Mouse (Mus musculus) neural tube, embryonic 15.5 days (tissue): ENCODE measurements around the gene Scn2b. TPM values are rescaled to one million over a fixed set of nuclear protein-coding genes. Genes with fewer than 3 reads are reported as not detected.

Experiments used
- ATAC-seq: fragments of 200-750 bp; cut with Nextera tagmentation; 2 replicates; pipeline ENCODE4 v1.8.0; 2017; ENCODE audit warnings: mild to moderate bottlenecking, moderate TSS enrichment, moderate library complexity; ENCODE audit not compliant: low FRiP score
- H3K27ac ChIP-seq: fragments of 300-500 bp; sonication (generic); replicated peaks from 2 replicates; pipeline ENCODE4 v1.5.1; 2015; ENCODE audit warnings: mild to moderate bottlenecking, inconsistent platforms
- H3K27me3 ChIP-seq: fragments of 300-500 bp; sonication (generic); replicated peaks from 2 replicates; pipeline ENCODE4 v1.6.1; 2015; ENCODE audit warnings: inconsistent platforms
- H3K36me3 ChIP-seq: fragments of 300-500 bp; sonication (generic); 2 replicates; pipeline ENCODE4 v1.6.1; 2015; ENCODE audit warnings: inconsistent platforms
- H3K4me1 ChIP-seq: fragments of 300-500 bp; sonication (generic); 2 replicates; pipeline ENCODE4 v1.6.1; 2015; ENCODE audit warnings: inconsistent platforms
- H3K4me2 ChIP-seq: fragments of 300-500 bp; sonication (generic); 2 replicates; pipeline ENCODE4 v1.6.1; 2015; ENCODE audit warnings: inconsistent platforms, mild to moderate bottlenecking, moderate library complexity
- H3K4me3 ChIP-seq: fragments of 300-500 bp; sonication (generic); replicated peaks from 2 replicates; pipeline ENCODE4 v1.5.1; 2015; ENCODE audit warnings: mild to moderate bottlenecking, inconsistent platforms
- H3K9ac ChIP-seq: fragments of 300-500 bp; sonication (generic); replicated peaks from 2 replicates; pipeline ENCODE4 v1.6.1; 2015; ENCODE audit warnings: mild to moderate bottlenecking, inconsistent platforms
- H3K9me3 ChIP-seq: fragments of 300-500 bp; sonication (generic); replicated peaks from 2 replicates; pipeline ENCODE4 v1.6.1; 2016; ENCODE audit warnings: inconsistent platforms
- WGBS: fragments of 180-500 bp; shearing (Covaris S2); methylation state at CpG from one replicate; pipeline ENCODE4 v1.1.7; 2015; ENCODE audit warnings: mixed read lengths; 5-methylcytosine and 5-hydroxymethylcytosine counted together
- polyA plus RNA-seq: library from polyadenylated mRNA; unstranded; fragments of >200 nt; fragmentation: Nextera tagmentation; extraction: Ambion mirVana; gene quantifications from 2 replicates; pipeline ENCODE4 v1.2.1, GENCODE M21; 2015

Gene Scn2b
- polyA plus RNA-seq, 1 experiment from 2014 or later: 11.9 TPM

- peaks cover 45% of the 10 kb centered on the region for H3K4me1 ChIP-seq
- no peak for ATAC-seq
- no peaks in the 10 kb centered on the region for H3K9me3 ChIP-seq
- no peak overlapping the region for H3K27ac ChIP-seq
- peaks cover 9% of the 10 kb centered on the region for H3K36me3 ChIP-seq
- H3K9ac ChIP-seq: peak overlapping the region; percentile 20; the same call in 1 of the 2 replicates
- no peak overlapping the region for H3K4me3 ChIP-seq
- 0 out of 2 replicates have a peak, but pooled peaks cover 5% of the 10 kb centered on the region for H3K27me3 ChIP-seq
- H3K4me2 ChIP-seq: peak overlapping the region; percentile 76
- 54% methylated on average over 6 of the region's 6 CpGs for WGBS
Measured at GRCm38 (mm10) chr9:45121001-45121400, 3.4 kb downstream of the Scn2b start.

GRCm38 (mm10) chr9:45121769-45122168 lies 4.2 kb downstream of the Scn2b start:
- WGBS: 3% methylated on average over 10 of the region's 10 CpGs
- Histone ChIP-seq H3K4me1 (peaks cover 41% of the 10 kb centered on the region), H3K9ac (peak overlapping the region; percentile 38), H3K4me2 (peak overlapping the region; percentile 76), H3K4me3 (peak overlapping the region; percentile 28), H3K27ac (no peak overlapping the region), H3K36me3 (peaks cover 13% of the 10 kb centered on the region), H3K9me3 (no peaks in the 10 kb centered on the region), H3K27me3 (no peaks in the 10 kb centered on the region)
- ATAC-seq: peak; percentile 61

- Histone ChIP-seq H3K9me3 (no peaks in the 10 kb centered on the region), H3K4me2 (peak overlapping the region; percentile 76), H3K36me3 (peaks cover 13% of the 10 kb centered on the region), H3K4me1 (peaks cover 41% of the 10 kb centered on the region), H3K27me3 (no peaks in the 10 kb centered on the region), H3K27ac (no peak overlapping the region), H3K4me3 (peak overlapping the region; percentile 28), H3K9ac (peak overlapping the region; percentile 38)
- WGBS: 31% methylated on average over 9 of the region's 9 CpGs
- 0 out of 2 replicates have a peak, but pooled peaks have one; percentile 36 for ATAC-seq
Measured at GRCm38 (mm10) chr9:45122209-45122761, 4.7 kb downstream of the Scn2b start.

- no peak for ATAC-seq
- H3K27me3 ChIP-seq: no peaks in the 10 kb centered on the region
- peaks cover 13% of the 10 kb centered on the region for H3K36me3 ChIP-seq
- H3K9me3 ChIP-seq: no peaks in the 10 kb centered on the region
- no peak overlapping the region for H3K4me3 ChIP-seq
- H3K4me1 ChIP-seq: peaks cover 23% of the 10 kb centered on the region
- no peak overlapping the region for H3K9ac ChIP-seq
- no peak overlapping the region for H3K4me2 ChIP-seq
- no peak overlapping the region for H3K27ac ChIP-seq
- WGBS: 92% methylated on average over 14 of the region's 14 CpGs
Measured at GRCm38 (mm10) chr9:45125211-45125610, 7.6 kb downstream of the Scn2b start.

GRCm38 (mm10) chr9:45126941-45127340 lies 9.4 kb downstream of the Scn2b start:
- Histone ChIP-seq H3K27me3 (no peaks in the 10 kb centered on the region), H3K9ac (no peak overlapping the region), H3K4me1 (peaks cover 8% of the 10 kb centered on the region), H3K36me3 (peaks cover 13% of the 10 kb centered on the region), H3K4me3 (no peak overlapping the region), H3K4me2 (no peak overlapping the region), H3K9me3 (no peaks in the 10 kb centered on the region), H3K27ac (no peak overlapping the region)
- no peak for ATAC-seq
- 70% methylated on average over 7 of the region's 7 CpGs for WGBS

GRCm38 (mm10) chr9:45130119-45130518 lies 12.5 kb downstream of the Scn2b start:
- no peak overlapping the region for H3K4me3 ChIP-seq
- WGBS: 81% methylated on average over 3 of the region's 3 CpGs
- H3K27ac ChIP-seq: no peak overlapping the region
- ATAC-seq: no peak
- H3K4me2 ChIP-seq: no peak overlapping the region
- peaks cover 9% of the 10 kb centered on the region for H3K27me3 ChIP-seq
- H3K4me1 ChIP-seq: no peaks in the 10 kb centered on the region
- H3K9me3 ChIP-seq: no peaks in the 10 kb centered on the region
- peaks cover 13% of the 10 kb centered on the region for H3K36me3 ChIP-seq
- no peak overlapping the region for H3K9ac ChIP-seq

- H3K4me1 ChIP-seq: peaks cover 10% of the 10 kb centered on the region
- H3K4me3 ChIP-seq: no peak overlapping the region
- 22% methylated on average over 5 of the region's 5 CpGs for WGBS
- no peak overlapping the region for H3K27ac ChIP-seq
- no peaks in the 10 kb centered on the region for H3K36me3 ChIP-seq
- H3K27me3 ChIP-seq: peaks cover 45% of the 10 kb centered on the region
- H3K4me2 ChIP-seq: no peak overlapping the region
- ATAC-seq: no peak
- H3K9ac ChIP-seq: no peak overlapping the region
- no peaks in the 10 kb centered on the region for H3K9me3 ChIP-seq
Measured at GRCm38 (mm10) chr9:45133484-45134310, 16.1 kb downstream of the Scn2b start.

- Histone ChIP-seq H3K36me3 (no peaks in the 10 kb centered on the region), H3K9ac (no peak overlapping the region), H3K4me1 (peaks cover 16% of the 10 kb centered on the region), H3K4me2 (no peak overlapping the region), H3K4me3 (no peak overlapping the region), H3K27ac (no peak overlapping the region), H3K27me3 (peaks cover 73% of the 10 kb centered on the region), H3K9me3 (no peaks in the 10 kb centered on the region)
- ATAC-seq: no peak
- WGBS: 9% methylated on average over 7 of the region's 7 CpGs
Measured at GRCm38 (mm10) chr9:45136442-45137169, 19.0 kb downstream of the Scn2b start.

GRCm38 (mm10) chr9:45138191-45139032 lies 20.8 kb downstream of the Scn2b start, which contains the start of gene Scn4b:
Gene Scn4b (plus strand): TSS chr9:45138395.
- ATAC-seq: peak; percentile 39; the same call in 1 of the 2 replicates
- H3K4me2 ChIP-seq: peak within 1 kb of the TSS; percentile 96
- peak within 1 kb of the TSS; percentile 47 for H3K9ac ChIP-seq
- H3K4me3 ChIP-seq: peak within 1 kb of the TSS; percentile 51
- no peaks in the 10 kb centered on the region for H3K9me3 ChIP-seq
- peaks cover 16% of the 10 kb centered on the region for H3K4me1 ChIP-seq
- no peak within 1 kb of the TSS for H3K27ac ChIP-seq
- under 1% methylated on average over 66 of the region's 76 CpGs for WGBS
- peaks cover 90% of the 10 kb centered on the region for H3K27me3 ChIP-seq
- no peaks in the 10 kb centered on the region for H3K36me3 ChIP-seq

GRCm38 (mm10) chr9:45139082-45139481 lies 21.5 kb downstream of the Scn2b start:
- no peaks in the 10 kb centered on the region for H3K36me3 ChIP-seq
- H3K27me3 ChIP-seq: peaks cover 96% of the 10 kb centered on the region
- ATAC-seq: no peak
- H3K4me3 ChIP-seq: peak overlapping the region; percentile 51
- WGBS: 8% methylated on average over 7 of the region's 7 CpGs
- H3K9ac ChIP-seq: 0 out of 2 replicates have a peak overlapping the region, but pooled peaks have one; percentile 47
- peak overlapping the region; percentile 96 for H3K4me2 ChIP-seq
- peaks cover 16% of the 10 kb centered on the region for H3K4me1 ChIP-seq
- H3K27ac ChIP-seq: no peak overlapping the region
- no peaks in the 10 kb centered on the region for H3K9me3 ChIP-seq

GRCm38 (mm10) chr9:45140945-45141344 lies 23.4 kb downstream of the Scn2b start:
- Histone ChIP-seq H3K27me3 (peaks cover 91% of the 10 kb centered on the region), H3K9ac (no peak overlapping the region), H3K27ac (no peak overlapping the region), H3K4me3 (no peak overlapping the region), H3K4me1 (peaks cover 21% of the 10 kb centered on the region), H3K36me3 (no peaks in the 10 kb centered on the region), H3K4me2 (no peak overlapping the region), H3K9me3 (no peaks in the 10 kb centered on the region)
- no peak for ATAC-seq
- WGBS: 45% methylated on average over 7 of the region's 7 CpGs
